Mouse (Mus musculus): ENCODE results near the gene Prune2.

DNA sequence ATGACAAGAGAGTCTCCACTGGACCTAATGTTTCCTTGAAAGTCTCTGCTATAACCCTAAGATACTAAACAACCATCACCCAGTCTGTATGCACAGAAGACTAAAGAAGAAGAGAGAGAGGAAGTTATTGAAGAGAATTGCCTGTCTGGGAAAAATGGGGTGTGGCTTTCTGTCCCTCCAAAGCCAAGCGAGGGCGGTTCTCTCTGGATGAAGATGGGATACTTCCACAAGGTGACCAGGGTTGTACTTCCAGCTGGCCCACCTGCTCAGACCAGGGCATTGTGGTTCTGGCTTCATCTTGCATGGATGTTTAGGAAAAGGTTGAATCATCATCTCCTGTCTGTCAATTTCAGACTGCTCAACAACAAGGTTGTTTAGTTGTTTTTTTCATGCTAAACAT lies 199.3 kb downstream of the Prune2 start:
- TF ChIP-seq POLR2A (IDR thresholded peaks at IDR 0.05; ENCODE audit: low read depth, low read length) (no peak), CTCF (IDR thresholded peaks at IDR 0.05; ENCODE audit: extremely low read depth, insufficient read depth, insufficient read length, insufficient replicate concordance) (no peak)

Data from spleen, adult 2 months (tissue).